Mouse (Mus musculus) mouse trophoblast stem cell (cell line): ENCODE data around the gene Trnau1ap.

ENCODE experiments used
- in situ Hi-C, 2 experiments: fragments of 300-500 bp; cut with MseI, MboI; formaldehyde crosslinking; loops; 2 replicates in 1 of 2; 3 replicates in 1 of 2; pipeline ENCODE4 v1.15.1; 2025

The Trnau1ap gene

DNA sequence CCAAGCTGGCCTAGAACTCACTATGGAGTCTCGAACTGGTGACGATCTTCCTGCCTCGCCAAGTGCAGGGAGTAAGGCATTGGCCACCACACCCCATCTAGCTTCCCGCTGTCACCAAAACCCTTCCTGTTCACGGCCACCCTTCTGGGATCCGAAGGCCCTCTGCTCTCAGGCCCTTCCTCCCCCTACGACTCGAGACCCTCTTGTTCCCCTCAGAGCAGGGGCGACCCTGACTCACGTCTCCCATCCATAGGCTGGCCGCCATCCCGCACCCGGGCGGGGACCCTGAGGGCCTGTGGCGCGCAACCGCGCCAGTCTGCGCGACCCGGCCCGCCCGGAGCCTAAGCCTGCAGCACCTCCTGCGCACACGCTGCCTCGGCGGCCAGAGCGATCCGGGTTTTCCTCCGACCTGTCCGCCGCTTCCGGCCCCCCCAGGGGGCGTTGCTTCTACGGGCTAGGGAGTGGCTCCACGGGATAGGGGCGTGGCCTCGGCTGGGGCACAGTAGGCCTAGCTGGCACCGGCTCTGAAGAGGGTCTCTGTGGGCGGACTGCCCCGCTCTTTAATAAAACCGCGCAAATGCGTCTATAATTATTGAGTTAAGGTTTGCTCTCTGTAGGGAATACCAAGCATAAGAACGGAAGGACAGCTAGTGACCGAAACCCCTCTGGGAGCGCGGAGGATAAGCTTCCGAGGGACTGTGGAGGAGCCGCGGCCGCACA is at the start of gene Trnau1ap:
Gene Trnau1ap, minus strand, starts transcription at position 424 of the 720 bp plus-strand sequence.
- in situ Hi-C loops: no loop called here

DNA sequence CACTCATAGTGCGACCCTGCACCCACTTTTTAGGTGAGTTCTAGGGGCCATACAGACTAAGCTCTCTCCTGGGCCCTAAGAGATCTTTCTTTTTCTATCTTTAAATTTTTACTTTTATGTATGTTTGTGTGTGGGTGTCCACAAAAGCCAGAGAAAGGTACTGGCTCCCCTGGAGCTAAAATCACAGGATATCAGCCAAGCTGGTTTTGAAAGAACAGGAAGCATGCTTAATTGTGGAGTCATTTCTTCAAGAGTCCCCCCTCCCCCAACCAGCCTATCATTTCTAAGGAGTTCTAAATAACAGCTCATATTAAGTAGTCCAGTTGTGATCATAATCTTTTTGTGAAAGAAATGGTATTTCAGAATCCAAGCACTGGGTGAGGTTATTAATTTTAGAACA is 44.5 kb upstream of the Trnau1ap start:
- in situ Hi-C loops: no loop called here

DNA sequence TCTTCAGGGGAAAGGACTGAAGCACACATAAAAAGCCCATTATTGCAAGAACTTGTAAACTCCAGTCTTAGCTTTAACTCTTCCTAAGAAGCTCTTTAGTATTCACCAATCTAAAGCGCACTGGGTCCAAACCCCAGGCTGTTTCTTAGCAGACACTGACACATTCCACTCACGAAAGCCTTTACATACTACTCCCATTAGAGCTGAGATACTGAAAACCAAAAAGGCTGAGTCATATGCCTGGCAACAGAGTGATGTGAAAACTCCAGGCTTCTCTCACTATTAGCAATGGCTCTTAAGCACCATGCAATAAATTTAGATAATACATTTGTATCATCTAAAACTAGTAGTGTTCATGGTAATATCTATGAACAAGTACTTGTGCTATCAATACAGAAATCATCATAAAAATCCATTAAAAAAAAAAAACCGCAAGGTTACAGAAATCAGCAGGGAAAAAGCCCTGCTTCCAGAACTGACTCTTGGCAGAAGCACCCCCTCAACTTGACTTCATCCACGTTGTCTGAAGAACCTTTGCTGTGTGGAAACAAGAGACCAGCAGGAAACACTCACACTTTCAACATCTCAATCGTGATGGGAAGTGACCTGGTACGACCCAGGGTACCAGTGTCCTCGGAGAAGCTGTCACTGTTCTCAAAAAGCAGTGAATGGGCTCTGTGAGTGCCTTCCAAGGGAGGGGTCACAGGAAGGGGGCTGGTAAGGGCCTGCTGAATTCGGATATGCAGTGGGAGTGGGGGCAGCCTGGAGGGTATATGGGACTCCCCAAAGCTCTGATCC is 40.8 kb upstream of the Trnau1ap start:
- in situ Hi-C loops: no loop called here

DNA sequence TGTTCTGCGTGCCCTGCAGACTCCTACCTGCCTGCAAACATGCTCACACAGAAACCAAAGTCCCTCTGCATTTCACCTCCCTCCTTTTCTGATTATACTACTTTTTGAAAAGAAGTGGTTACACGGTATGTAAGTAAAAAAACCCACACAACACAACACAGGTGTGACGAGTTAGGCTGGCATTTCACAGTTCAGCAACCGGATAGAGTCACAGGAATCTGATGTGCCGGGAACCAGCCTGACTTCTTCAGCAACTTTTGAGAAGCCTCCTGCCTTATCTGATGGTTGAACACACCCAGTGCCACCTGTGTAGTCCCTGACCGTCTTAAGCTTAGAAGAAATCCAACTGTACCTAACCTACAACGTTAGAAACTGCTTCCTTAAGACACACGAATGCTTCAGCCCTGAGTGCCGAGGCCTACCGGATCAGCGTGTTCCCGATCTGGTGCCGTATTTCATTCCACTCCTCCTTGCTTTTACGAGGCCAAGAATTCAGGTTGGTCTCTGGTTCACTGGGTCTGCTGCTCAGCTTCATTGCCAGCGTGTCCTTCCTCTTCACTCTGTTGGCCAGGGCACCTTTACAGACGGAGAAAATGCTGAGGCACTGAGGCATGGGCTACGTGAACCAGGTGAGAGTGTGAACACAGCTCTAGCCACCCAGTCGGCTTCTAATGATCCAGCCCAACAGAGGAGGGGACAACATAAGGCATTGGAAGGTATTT is 38.3 kb upstream of the Trnau1ap start:
- in situ Hi-C loops: no loop called here

DNA sequence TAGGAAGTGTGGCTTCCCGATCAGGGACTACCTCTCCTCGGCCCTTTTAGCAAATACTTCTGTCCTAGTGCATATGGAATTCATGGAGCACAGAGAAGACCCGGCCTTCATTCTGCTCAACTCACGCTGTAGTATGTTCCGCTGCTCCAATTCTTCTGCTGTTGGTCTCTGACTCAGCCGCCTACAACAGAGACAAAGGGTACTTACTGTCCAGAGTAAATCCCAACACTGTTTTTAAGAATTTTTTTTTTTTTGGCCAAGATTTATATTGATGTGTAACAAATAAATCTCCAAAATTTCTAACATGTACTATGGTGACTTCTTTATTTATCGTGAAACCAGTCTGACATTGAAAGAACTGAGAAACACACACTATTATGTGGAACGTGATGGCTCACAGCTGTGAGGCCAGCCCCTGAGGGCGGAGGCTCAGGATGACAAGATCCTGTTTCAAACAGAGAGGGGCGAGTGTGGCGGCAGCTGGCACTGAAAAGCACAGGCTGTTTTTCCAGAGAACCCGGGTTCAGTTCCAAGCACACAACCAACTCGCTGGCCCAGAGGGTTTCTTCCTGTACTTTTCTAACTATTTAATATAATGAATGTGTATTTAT is 36.2 kb upstream of the Trnau1ap start:
- in situ Hi-C loops: no loop called here

DNA sequence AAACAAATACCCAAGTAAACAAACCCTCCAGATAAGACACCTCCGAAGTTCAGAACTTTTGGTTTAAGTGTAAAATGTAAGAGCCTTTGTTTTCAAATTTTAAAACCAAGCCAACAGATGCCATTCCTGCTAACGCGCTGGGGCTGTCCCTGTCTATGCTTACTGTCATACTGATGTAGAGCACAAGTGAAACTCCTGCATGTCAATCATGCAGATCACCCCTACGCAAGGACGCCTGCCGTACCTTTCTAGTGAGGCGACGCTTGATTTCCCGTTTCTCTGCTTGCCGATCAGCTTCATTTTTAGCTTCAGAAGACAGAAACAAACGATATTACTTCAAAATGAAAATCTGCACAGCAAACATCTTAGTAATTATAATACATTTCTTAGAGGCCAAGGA is 34.1 kb upstream of the Trnau1ap start:
- in situ Hi-C loops: no loop called here

DNA sequence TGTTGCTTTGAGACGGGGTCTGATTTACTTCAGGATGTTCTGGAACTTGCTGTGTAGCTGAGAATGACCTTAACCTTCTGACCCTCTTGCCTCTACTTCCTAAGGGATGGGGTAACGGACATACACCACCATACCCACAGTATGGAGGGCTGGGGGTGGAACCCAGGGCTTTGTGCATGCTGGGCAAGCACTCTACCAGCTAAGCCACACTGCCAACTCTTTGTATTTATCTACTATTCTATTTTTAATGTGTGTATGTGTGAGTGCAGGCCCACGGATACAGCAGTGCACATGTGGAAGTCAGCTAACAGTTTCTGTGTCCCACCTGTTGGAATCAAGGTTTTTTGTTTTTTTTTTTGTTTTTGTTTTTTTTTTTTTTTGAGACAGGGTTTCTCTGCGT is 30.2 kb upstream of the Trnau1ap start:
- in situ Hi-C loops: no loop called here

DNA sequence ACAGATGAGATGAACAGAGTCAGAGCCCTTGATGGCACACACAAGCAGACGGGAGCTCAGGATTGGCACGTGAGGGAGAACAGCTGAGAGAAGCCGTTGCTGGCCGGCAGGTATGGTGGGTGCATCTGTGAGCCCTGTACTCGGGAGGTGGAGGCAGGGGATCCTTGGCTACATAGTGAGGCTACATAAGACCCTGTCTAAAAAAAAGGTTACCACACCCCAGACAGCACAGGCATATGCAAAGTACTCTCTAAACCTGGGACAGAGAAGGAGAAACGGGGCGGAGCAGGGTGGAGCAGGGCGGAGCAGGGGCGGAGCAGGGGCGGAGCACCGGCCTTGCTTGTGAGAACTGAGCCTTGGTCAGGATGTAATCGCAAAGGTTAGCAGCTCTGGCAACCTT is 26.8 kb upstream of the Trnau1ap start:
- in situ Hi-C loops: no loop called here

DNA sequence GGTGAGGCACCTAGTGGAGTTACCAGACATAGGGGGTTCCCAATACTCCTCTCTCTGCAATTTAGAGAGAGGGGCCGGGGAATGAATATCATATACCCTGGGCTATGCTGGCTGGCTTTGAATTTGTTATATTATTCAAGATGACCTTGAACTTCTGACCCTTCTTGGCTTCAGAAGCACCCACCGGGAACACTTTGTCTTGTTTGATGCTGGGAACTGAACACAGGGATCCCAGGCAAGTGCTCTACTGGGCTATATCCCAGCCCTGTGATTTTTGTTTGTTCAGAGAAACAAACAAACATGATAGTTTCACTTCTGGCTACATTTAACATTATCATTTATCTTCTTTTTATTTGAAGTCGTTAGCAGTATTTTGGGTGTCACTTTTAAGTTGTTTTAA is 26.1 kb upstream of the Trnau1ap start:
- in situ Hi-C loops: no loop called here

DNA sequence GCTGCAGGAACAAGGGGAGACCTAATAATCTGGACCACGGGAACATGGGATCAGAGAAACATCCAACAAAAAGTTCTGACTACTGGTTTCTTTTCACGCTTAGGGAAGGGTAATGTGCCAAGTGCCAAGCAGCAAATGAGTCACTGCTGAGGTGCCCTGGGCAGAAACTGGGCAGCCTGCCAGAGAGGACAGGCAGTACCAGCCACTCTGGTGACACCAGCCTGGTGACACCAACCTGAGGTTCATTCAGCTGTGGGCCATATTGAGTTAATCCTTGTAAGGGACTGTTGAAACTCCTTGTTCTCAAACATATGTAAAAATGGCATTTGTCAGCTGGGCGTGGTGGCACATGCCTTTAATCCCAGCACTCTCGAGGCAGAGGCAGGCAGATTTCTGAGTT is 25.2 kb upstream of the Trnau1ap start:
- in situ Hi-C loops: no loop called here

DNA sequence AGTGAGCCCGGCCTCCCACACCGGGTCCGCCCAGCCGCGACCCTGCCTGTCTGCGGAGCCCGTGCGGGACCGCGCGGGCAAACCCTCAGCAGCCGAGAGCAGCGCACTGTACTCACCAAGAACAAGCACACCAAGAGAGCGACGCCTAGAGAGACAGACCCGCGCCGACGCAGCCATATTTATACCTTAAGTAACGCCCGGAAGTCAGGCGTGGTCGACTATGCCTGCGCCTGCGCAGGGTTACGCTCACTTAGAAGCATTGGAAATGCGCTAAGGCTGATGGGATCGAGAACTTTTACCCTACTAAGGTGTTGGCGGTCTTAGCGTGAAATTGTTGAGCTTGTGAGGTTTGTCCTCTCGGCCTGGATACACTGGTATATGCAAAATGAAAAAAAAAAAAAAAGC is 24.1 kb upstream of the Trnau1ap start, which contains the start of gene Rcc1:
Gene Rcc1, minus strand, starts transcription at position 125 of the 405 bp plus-strand sequence.
- in situ Hi-C loops: no loop called here

DNA sequence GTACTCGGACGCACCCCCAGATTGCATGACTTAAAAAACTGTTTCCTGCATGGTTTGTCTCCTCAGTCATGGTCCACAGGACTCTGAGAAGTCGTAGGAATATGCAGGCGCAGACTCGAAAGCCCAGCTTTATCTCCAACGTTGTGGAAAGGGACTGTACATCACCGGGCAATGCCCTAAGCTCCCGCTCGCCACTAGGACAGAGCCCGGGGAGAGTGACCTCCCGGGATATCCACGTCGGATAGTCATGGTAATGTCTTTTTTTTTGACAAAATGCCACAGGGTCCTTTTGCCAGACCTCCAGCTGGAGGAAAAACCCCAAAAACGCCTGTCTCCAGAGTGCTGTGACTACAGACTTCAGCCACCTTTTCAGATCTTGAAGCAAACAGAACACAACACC is 23.4 kb upstream of the Trnau1ap start:
- in situ Hi-C loops: no loop called here

DNA sequence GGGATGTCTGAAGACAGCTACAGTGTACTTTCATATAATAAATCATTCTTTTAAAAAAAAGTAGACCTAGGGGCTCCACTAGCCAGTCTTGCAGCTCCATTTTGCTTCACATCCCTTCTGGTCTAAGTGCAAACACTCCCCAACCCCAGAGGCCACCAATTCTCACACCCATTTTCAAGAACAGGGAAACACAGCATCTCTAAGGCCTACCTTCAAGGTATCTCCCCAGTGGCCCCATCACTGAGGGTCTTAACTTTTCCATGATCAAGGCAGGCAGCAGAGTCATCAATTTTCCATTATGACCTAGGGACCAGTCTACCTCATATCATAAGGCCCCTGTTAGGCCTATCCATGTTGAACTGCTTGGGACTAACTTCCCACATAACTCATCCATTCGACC is 22.1 kb upstream of the Trnau1ap start:
- in situ Hi-C loops: no loop called here

DNA sequence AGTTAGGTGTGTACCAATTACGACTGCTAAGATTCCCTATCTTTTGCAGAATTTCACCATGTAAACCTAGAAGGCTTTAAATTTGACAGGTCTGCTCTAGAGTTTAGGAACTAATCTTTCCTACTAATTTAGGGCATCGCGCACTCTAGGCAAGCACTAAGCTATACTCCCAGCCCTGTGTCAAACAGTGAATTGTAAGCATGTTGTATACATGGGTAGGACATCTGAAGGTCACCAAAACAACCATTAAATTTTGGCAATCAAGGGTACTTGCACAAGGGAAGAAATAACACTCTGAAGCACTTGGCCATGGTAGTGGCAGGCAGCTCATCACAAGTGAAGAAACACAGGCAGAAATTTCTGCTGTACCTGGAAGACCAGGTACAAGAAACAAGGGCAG is 21.5 kb upstream of the Trnau1ap start:
- in situ Hi-C loops: no loop called here

DNA sequence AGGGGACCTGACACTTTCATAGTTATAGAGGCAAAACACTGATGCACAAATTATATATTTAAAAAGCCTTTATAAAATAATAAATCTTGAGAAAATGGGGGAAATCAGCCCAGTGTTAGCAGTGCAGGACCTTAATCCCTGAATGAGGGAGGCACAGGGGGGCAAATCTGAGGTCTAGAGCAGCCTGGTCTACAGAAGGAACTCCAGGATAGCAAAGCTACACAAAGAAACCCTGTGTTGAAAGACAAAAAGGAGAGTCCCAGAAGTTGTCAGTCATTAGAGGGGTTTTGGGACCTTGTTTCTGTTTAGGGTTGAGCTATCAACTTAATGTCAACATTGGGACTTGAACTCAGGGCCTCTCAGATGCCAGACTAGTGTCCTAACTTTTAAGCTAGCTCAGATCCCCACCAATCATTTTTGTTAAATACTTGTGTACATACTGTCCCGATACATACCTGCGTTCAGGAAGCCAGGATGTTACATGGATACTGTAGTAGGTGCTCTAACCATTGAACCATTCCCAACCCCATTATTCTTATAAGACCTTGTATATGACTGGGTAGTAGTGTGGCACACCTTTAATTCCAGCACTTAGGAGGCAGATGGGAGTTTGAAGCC is 20.9 kb upstream of the Trnau1ap start:
- in situ Hi-C loops: no loop called here

DNA sequence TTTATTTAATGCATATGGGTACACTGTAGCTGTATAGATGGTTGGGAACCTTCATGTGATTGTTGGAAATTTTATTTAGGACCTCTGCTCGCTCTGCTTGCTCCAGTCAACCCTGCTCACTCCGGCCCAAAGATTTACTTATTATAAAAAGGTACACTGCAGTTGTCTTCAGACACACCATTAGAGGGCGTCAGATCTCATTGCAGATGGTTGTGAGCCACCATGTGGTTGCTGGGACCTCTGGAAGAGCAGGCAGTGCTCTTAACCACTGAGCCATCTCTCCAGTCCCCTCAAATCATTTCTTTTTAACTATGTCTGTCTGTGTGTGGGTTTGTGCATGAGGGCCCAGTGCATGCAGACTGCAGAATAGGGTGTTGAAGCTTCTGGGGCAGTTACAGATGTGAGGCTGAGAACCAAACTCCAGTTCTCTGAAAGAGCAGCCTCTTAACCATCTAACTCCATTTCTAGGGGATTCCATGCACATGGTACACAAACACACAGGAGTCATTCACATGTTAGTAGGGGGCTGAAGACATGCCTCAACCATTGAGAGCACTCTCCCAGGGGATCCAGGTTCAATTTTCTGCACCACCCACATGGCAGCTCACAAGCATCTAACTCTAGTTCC is 20.3 kb upstream of the Trnau1ap start:
- in situ Hi-C loops: no loop called here

DNA sequence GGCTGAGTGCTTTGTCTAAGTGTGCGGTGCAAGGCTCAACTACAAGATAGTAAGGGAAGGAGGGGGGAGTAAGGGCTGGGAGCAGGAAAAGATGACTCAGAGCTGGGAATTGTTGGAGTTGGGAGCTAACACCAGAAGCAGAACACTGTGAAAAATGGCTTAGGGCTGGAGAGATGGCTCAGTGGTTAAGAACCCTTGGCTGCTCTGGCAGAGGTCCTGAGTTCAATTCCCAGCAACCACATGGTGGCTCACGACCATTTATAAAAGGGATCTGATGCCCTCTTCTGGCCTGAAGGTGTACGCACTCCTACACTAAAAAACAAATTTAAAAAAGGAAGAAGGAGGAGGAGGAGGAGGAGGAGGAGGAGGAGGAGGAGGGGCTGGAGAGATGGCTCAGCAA is 17.3 kb upstream of the Trnau1ap start:
- in situ Hi-C loops: no loop called here

DNA sequence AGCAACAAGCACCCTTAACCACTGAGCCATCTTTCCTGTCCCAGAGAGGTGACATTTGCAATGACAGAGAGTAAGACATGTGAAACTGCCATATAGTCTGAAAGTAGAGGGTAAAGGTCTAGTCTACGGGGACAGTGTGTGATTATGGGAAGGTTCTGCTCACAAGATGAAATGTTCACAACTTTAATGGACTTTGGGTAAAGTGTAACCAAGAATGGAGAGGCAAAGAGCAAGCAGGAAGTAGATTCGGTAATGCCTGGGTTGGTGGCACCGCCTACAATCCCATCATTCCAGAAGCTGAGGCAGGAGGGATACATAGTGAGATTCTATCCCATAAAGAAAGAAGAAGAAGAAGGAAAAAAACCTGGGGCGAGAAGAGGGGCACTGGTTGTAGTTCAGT is 16.9 kb upstream of the Trnau1ap start:
- in situ Hi-C loops: no loop called here

DNA sequence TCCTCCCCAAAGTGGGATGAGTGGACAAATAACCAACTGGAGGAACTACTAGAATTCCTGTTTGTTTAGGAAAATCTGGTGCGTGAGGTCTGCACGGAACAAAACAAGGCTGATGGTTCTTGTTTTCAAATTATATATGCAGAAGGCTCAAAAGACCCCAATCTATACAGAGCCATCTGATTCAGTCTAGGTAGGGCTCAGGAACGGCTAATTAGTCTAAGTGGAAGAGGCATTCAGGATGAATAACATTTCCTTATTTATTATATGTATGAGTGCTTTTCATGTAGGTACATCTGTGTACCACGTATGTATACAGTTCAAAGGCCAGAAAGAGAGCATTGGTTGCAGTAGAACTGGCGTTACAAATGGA is 16.5 kb upstream of the Trnau1ap start:
- in situ Hi-C loops: no loop called here

DNA sequence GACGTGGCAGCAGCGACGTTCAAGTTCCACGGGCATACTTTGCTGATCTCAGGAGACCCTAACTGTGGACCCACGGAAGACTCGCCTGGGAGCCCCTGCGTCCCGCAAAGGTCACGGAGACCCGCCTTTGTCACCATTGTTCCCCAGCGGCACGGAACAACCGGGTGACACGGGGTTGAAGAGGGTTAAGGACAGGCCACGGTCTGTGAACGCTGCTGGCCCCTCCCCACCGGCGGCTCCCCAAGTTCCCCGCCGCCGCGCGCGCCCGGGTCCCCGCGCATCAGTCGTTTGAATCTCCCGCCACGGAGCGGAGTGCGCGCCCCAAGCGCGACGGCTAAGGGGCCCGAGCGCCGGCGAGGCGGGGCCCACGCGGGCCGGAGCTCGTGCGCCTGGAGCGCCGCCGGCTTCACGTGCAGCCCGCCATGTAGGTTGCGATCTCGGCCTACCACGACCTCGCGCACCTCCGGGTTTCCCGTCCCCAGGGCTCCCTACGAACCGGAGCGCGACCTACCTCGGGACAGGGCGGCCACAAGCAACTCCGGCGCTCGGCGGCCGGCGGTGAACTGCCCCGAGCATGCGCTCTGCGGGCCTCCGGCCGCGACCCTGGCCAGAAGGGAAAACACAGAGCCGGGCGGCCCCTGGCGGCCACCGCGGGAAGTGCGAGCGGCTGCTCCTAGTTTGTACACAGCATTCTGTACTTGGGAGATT is 16.0 kb upstream of the Trnau1ap start:
- in situ Hi-C loops: no loop called here
